Mouse (Mus musculus): ENCODE results near the gene Tfip11. TPM values are rescaled to one million over a fixed set of nuclear protein-coding genes. Genes with fewer than 3 reads are reported as not detected.
"Not testable (repeated sequence)": the region's sequence is repeated elsewhere in the genome, so short reads cannot be mapped to it uniquely, and the experiment has no call there.

The Tfip11 gene
- total RNA-seq, 2 experiments from 2014 or later = 40.6 to 45.7 TPM

DNA sequence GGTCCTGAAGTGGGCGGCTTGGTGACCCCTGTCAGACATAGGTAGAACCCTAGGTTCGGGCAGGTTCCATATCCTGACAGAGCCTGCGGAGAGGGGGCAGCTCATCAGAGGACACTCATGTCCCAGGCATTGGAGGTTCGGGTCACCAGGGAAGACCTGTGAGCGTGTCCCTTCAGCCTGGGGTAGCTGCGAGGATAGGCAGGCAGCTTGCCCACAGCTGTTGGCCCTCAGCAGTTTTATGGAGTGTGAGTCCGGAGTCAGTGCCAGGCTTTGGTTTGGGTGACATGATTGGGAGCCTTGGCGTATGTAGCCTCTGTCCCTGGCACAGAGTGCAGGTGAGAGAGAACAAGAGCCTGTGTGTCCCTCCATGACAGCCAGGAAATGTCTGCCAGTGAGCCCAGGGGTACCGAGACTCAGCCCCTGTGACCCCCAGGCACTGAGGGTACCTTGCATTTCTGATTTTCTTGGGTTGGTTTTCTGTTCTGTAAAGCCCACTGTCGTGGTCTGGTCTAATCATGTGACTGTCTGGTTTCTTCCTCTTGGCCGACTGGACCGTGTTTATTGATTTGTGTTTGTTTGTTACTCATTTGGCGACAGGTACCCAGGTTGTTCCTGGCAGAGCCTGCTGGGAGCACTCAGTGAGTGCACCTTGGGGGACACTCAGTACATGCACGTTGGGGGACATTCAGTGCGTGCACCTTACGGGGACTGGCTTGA lies 36.2 kb upstream of the Tfip11 start:
- no peak for DNase-seq (ENCODE audit: low spot score in 2 of 2)

DNA sequence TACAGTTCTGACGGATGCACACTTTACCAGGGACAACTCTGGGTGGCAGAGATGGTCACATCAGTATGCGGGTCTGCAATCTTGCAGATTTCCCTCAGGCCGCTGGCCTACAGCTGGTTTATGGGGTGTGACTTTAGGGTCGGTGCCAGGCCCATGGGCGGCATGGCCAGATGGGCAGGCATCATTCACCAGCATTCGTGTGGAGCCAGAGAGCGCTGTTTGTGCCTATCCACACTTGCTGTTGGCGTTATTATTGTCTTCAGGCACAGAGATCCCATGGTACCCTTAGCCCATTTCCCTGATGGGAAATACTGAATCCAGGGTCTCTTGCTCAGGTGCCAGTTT lies 35.6 kb upstream of the Tfip11 start:
- no peak for DNase-seq (ENCODE audit: low spot score in 2 of 2)

GRCm38 (mm10) chr5:112291866-112292265 lies 34.3 kb upstream of the Tfip11 start:
- no peak for DNase-seq (ENCODE audit: low spot score in 2 of 2)

DNA sequence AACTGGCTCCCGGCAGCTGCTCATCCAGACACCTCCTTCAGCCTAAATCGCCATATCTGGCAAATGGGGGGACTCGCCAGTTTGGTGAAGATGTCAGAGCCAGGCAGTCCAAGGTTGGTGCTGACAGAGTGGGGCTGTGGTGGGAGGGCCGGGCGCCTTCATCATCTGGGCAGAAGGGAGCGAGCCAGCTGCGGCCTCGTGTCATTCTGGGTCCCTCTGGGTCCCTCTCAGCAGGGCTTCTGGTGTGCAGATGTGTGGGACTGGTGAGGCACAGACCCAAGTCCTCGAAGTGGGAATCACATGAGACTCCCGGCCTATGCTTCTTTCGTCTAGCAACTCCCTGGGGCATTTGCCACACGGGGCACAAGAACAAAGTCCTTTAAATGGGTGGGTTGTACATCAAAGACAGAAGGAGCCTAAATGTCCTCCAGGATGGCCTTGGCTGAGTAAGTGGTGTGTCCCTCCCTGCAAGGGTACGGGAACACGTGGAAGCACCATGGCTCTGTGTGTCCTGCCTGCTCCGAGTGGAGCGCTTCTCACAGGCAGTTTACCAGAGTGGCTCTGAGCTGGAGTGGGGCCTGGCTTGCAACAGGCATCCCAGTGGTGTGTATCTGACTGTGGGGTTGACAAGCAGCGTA lies 33.7 kb upstream of the Tfip11 start:
- DNase-seq (ENCODE audit: low spot score in 2 of 2) = no peak

- DNase-seq (ENCODE audit: low spot score in 2 of 2) = no peak
Measured at GRCm38 (mm10) chr5:112293800-112294199, 32.4 kb upstream of the Tfip11 start.

DNA sequence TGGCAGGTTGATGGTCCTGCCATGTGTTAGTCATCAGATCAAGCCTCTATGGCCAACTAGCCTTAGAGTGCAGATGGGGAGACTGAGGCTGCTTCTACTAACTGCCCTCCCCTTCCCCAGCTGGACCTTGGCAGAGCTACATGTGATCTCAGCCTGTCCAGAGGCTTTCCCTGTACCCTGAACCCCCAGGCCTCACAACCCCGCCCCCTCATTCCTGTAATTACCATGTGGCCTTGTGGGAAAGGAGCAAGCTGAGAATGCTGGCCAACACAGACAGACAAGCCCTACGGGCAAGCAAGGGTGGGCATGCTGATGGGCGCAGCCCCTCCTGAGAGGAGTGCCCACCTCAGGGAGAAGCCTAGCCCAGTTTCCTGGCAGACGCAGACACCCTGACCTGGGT lies 31.5 kb upstream of the Tfip11 start:
- DNase-seq (ENCODE audit: low spot score in 2 of 2) = no peak

- no peak for DNase-seq (ENCODE audit: low spot score in 2 of 2)
Measured at GRCm38 (mm10) chr5:112295162-112295561, 31.0 kb upstream of the Tfip11 start.

- no peak for DNase-seq (ENCODE audit: low spot score in 2 of 2)
Measured at GRCm38 (mm10) chr5:112295564-112295963, 30.6 kb upstream of the Tfip11 start.

- no peak for DNase-seq (ENCODE audit: low spot score in 2 of 2)
Measured at GRCm38 (mm10) chr5:112296404-112297181, 29.6 kb upstream of the Tfip11 start.

- no peak for DNase-seq (ENCODE audit: low spot score in 2 of 2)
Measured at GRCm38 (mm10) chr5:112297257-112297656, 28.9 kb upstream of the Tfip11 start.

DNA sequence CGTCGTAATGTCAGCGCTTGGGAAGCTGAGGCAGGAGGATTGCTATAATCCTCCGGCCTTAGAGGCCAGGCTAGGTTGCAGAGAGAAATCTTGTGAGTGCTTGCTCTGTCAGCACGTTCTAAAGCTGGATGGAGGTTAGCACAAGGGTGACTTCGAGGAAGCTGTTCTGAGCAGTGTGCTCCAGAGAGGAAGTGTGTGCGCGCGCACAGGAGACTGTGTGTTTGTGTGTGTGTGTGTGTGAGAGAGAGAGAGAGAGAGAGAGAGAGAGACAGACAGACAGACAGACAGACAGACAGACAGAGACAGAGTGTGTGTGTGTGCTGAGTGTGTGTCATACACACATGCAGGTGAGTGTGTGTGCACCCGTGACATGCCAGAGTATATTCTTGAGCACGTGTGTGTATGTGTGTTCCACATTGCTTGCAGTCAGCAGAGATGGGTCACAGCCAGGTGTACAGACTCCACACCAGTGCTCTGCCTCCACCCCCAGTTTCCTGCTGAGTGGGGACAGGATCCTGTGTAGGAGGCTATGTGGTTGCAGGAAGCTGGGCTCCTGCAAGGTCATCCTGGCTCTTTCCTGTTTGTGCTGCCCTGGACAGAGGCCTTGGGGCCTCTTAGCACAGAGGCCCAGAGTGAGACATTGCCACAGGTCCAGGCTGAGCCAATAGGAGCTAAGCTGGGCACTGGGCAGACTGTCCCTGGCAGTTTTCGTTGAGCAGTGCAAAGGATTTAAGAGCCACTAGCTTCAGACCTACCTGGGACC lies 27.8 kb upstream of the Tfip11 start:
- DNase-seq (ENCODE audit: low spot score in 2 of 2) = no peak

- DNase-seq (ENCODE audit: low spot score in 2 of 2) = no peak
Measured at GRCm38 (mm10) chr5:112299399-112299798, 26.8 kb upstream of the Tfip11 start.

- no peak for DNase-seq (ENCODE audit: low spot score in 2 of 2)
Measured at GRCm38 (mm10) chr5:112300112-112300511, 26.0 kb upstream of the Tfip11 start.

- DNase-seq (ENCODE audit: low spot score in 2 of 2) = no peak
Measured at GRCm38 (mm10) chr5:112300721-112301308, 25.3 kb upstream of the Tfip11 start.

DNA sequence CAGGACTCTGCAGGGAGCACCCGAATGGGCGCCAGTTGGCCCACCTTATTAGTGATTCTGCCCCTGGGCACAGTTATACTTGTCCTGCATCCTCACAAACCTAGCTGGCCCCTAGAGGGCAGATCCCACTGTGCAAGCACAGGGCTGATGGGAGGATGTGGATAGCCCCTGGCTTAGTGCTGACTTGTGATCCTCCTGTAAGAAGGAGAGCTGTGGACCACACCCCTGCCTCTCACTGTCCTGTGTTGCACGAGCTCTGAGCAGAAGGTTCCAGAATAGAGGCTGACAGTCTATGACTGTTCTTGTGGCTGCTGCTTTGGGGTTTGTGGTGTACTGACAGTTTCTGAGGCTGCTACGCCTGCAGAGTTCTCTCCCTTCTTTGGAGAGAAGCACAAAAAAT lies 24.5 kb upstream of the Tfip11 start:
- DNase-seq (ENCODE audit: low spot score in 2 of 2) = no peak

DNA sequence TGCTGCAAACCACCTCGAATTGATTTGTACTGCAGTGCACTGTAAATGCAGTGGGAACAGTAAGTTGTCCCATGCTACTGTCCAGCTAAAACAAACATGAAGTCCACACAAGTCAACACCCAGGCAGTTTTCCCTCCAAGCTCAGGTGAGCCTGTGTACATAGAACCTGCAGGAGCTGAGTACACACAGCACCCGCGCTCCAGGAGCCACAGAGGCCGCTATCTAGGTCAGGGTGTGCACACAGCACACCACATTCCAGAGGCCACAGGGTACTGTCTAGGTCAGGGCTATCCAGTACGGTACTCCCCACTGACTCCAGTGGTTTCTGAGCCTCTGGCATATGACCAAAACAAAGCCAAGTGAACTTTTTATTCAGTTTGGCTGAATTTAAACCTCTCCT lies 23.8 kb upstream of the Tfip11 start:
- DNase-seq (ENCODE audit: low spot score in 2 of 2) = no peak

GRCm38 (mm10) chr5:112305842-112306241 lies 20.3 kb upstream of the Tfip11 start:
- no peak for DNase-seq (ENCODE audit: low spot score in 2 of 2)

GRCm38 (mm10) chr5:112313222-112313885 lies 12.8 kb upstream of the Tfip11 start:
- DNase-seq (ENCODE audit: low spot score in 2 of 2) = no peak

DNA sequence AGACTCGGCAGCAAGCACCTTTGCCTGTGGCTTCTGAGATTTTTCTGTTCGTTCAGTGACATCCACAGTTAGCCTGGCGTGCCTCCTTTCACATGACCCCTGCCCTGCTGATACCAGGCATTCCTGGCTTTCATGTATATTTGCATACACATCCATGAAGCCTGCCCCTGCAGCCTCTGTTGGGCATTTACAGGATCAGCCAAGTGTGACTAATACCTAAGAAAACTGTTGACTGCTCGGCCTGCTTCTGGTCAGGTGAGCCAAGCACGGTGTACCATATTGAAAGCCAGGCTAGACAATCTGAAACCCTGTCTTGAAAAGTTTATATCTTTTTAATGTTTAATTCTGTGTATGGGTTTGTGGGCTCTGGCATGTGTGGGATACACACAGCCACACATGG lies 9.7 kb upstream of the Tfip11 start:
- DNase-seq (ENCODE audit: low spot score in 2 of 2) = no peak

- no peak for DNase-seq (ENCODE audit: low spot score in 2 of 2)
Measured at GRCm38 (mm10) chr5:112317328-112317727, 8.8 kb upstream of the Tfip11 start.

DNA sequence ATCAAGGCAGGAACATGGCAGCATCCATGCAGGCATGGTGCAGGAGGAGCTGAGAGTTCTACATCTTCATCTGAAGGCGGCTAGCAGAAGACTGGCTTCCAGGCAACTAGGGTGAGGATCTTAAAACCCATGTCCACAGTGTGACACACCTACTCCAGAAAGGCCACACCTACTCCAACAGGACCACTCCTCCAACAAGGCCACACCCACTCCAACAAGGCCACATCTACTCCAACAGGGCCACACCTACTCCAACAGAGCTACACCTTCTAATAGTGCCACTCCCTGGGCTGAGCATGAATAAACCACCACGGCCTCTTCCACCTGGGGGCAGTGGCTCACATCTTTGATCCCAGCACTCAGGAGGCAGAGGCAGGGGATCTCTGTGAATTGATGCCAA lies 6.8 kb upstream of the Tfip11 start:
- DNase-seq (ENCODE audit: low spot score in 2 of 2) = not testable (repeated sequence)
